Mouse (Mus musculus) midbrain, postnatal 0 days (tissue): ENCODE measurements around the gene Otp. TPM values are rescaled to one million over a fixed set of nuclear protein-coding genes. Genes with fewer than 3 reads are reported as not detected.

Experiments
- ATAC-seq: fragments of 200-750 bp; cut with Nextera tagmentation; 2 replicates; pipeline ENCODE4 v1.8.0; 2017; ENCODE audit warnings: moderate number of reproducible peaks, mild to moderate bottlenecking, moderate TSS enrichment, moderate library complexity; ENCODE audit not compliant: low FRiP score
- DNase-seq: peaks from one replicate; pipeline ENCODE4 v3.0.0-alpha.2; 2015; ENCODE audit warnings: low spot score
- H3K27ac ChIP-seq: fragments of 300-500 bp; sonication (generic); 2 replicates; pipeline ENCODE4 v1.5.1; 2014; ENCODE audit warnings: low read depth, mild to moderate bottlenecking, low read length, mixed read lengths
- H3K27me3 ChIP-seq: fragments of 300-500 bp; sonication (generic); 2 replicates; pipeline ENCODE4 v1.6.1; 2014; ENCODE audit warnings: low read length, control low read depth, mixed read lengths; ENCODE audit not compliant: insufficient read depth
- H3K36me3 ChIP-seq: fragments of 300-500 bp; sonication (generic); 2 replicates; pipeline ENCODE4 v1.6.1; 2014; ENCODE audit warnings: low read length, control low read depth, mixed read lengths; ENCODE audit not compliant: insufficient read depth
- H3K4me1 ChIP-seq: fragments of 300-500 bp; sonication (generic); 2 replicates; pipeline ENCODE4 v1.6.1; 2014; ENCODE audit warnings: mild to moderate bottlenecking, control low read depth, antibody characterized with exemption, low read length, mixed read lengths; ENCODE audit not compliant: insufficient read depth
- H3K4me2 ChIP-seq: fragments of 300-500 bp; sonication (generic); 2 replicates; pipeline ENCODE4 v1.6.1; 2014; ENCODE audit warnings: low read depth, mild to moderate bottlenecking, low read length, mixed read lengths; ENCODE audit not compliant: poor library complexity, severe bottlenecking
- H3K4me3 ChIP-seq: fragments of 300-500 bp; sonication (generic); 2 replicates; pipeline ENCODE4 v1.5.1; 2014; ENCODE audit warnings: low read depth, mild to moderate bottlenecking, low read length, moderate library complexity
- H3K9ac ChIP-seq: fragments of 300-500 bp; sonication (generic); replicated peaks from 2 replicates; pipeline ENCODE4 v1.6.1; 2014; ENCODE audit warnings: mild to moderate bottlenecking, low read length, moderate library complexity, mixed read lengths; ENCODE audit not compliant: poor library complexity, severe bottlenecking
- H3K9me3 ChIP-seq: fragments of 300-500 bp; sonication (generic); 2 replicates; pipeline ENCODE4 v1.6.1; 2016; ENCODE audit warnings: low read length, control low read depth
- CTCF ChIP-seq: IDR thresholded peaks from 2 replicates; pipeline ENCODE4 v1.5.1; 2016; ENCODE audit warnings: antibody characterized with exemption, mild to moderate bottlenecking
- WGBS: fragments of 180-500 bp; shearing (Covaris S2); extraction: QIAGEN DNeasy Blood & Tissue Kit; methylation state at CpG from one replicate; pipeline ENCODE4 v1.1.7; 2014; 5-methylcytosine and 5-hydroxymethylcytosine counted together
- polyA plus RNA-seq: library from polyadenylated mRNA; unstranded; fragments of >200 nt; fragmentation: Nextera tagmentation; extraction: Ambion mirVana; gene quantifications from 2 replicates; pipeline ENCODE4 v1.2.1, GENCODE M21; 2015
- total RNA-seq: library from RNA; depleted of rRNA; stranded (reverse); fragments of >200 nt; gene quantifications from 2 replicates; pipeline ENCODE4 v1.2.3, GENCODE M21; 2014

Gene Otp
- total and polyA plus RNA-seq, 2 experiments from 2014 or later = 3.3 to 4.5 TPM

GRCm38 (mm10) chr13:94876286-94877210 is 1.1 kb downstream of the Otp start:
- Histone ChIP-seq H3K4me3 (no peak overlapping the region; the same call in 1 of the 2 replicates), H3K36me3 (no peaks in the 10 kb centered on the region), H3K4me2 (no peak overlapping the region), H3K4me1 (no peaks in the 10 kb centered on the region), H3K9me3 (no peaks in the 10 kb centered on the region), H3K27ac (no peak overlapping the region), H3K9ac (no peak overlapping the region), H3K27me3 (peaks cover 59% of the 10 kb centered on the region)
- 2% methylated on average over 30 of the region's 30 CpGs for WGBS
- DNase-seq = no peak
- no peak for TF ChIP-seq CTCF
- ATAC-seq = no peak

- no peak overlapping the region for H3K4me2 ChIP-seq
- ATAC-seq (no peak), DNase-seq (no peak)
- H3K9ac ChIP-seq = no peak overlapping the region
- no peak overlapping the region for H3K27ac ChIP-seq
- H3K4me1 ChIP-seq = no peaks in the 10 kb centered on the region
- H3K36me3 ChIP-seq = no peaks in the 10 kb centered on the region
- H3K9me3 ChIP-seq = no peaks in the 10 kb centered on the region
- no peak for TF ChIP-seq CTCF
- H3K27me3 ChIP-seq = peaks cover 62% of the 10 kb centered on the region
- no peak overlapping the region; the same call in 1 of the 2 replicates for H3K4me3 ChIP-seq
- 1% methylated on average over 27 of the region's 27 CpGs for WGBS
Observed at GRCm38 (mm10) chr13:94877211-94877590, 1.8 kb downstream of the Otp start.

DNA sequence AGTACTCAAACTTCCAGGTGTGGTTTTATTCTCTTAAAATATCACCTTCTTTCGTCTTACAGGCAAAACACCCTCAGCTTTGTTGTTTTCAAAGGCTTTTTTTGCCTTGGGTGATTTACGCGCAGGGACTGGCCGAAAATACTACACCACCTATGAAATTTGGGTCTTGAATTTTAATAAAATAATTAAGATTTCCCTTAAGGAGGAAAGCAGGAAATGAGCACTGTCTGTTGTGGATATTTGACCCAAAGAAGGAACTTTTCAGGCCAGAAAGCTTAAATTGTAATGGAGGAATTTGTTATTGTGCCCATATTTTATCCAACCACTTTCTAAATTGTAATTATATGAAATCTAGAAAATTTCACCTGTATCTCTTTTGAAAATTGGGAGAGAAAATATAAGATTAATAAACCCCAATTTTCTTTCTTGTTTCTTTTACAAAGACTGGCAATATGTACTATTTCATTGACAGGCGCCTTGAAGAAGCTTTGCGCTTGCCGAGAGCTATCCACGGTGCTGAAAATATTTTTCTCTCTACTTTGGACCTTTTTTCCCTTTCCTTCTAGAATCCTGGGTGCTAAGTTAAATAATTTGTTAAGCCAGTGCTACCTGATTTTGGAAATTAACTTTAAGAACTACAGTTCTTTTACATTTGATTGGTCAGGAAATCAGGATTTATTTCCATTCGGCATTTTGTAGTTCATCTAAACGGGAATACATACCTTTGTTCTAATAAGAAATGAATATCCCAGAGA is 2.8 kb downstream of the Otp start:
- 11% methylated on average over 10 of the region's 10 CpGs for WGBS
- Histone ChIP-seq H3K9me3 (no peaks in the 10 kb centered on the region), H3K4me2 (no peak overlapping the region), H3K4me3 (no peak overlapping the region), H3K27me3 (peaks cover 67% of the 10 kb centered on the region), H3K36me3 (no peaks in the 10 kb centered on the region), H3K9ac (no peak overlapping the region), H3K27ac (no peak overlapping the region), H3K4me1 (peaks cover 3% of the 10 kb centered on the region; the same call in 1 of the 2 replicates)
- peak; percentile 43 for DNase-seq
- no peak for TF ChIP-seq CTCF
- ATAC-seq = no peak

DNA sequence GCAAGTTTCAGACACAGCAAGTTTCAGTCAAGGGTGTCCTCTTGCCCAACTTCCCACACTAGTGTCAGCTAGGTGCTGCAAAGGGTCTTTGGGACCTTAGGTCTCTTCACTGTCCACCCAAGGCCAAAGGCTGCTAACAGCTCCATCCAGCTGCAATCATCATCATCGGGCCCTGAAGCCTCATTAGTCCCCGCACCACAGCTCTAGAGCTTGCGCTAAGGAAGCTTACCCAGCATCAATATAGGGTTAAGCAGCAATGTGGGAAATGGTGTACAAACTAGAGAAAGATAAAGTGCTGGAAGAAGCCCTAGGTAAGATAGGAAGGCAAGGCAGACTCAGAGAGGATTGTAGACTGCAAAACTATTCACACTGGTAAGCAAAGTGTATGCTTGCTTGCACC is 5.8 kb downstream of the Otp start:
- H3K4me2 ChIP-seq = no peak overlapping the region
- H3K27me3 ChIP-seq = peaks cover 73% of the 10 kb centered on the region
- no peak overlapping the region for H3K27ac ChIP-seq
- H3K4me3 ChIP-seq = no peak overlapping the region
- WGBS = 0% methylated on average over 3 of the region's 3 CpGs
- peaks cover 3% of the 10 kb centered on the region; the same call in 1 of the 2 replicates for H3K4me1 ChIP-seq
- no peaks in the 10 kb centered on the region for H3K9me3 ChIP-seq
- H3K9ac ChIP-seq = no peak overlapping the region
- DNase-seq (no peak), ATAC-seq (no peak)
- no peaks in the 10 kb centered on the region for H3K36me3 ChIP-seq
- TF ChIP-seq CTCF = no peak

DNA sequence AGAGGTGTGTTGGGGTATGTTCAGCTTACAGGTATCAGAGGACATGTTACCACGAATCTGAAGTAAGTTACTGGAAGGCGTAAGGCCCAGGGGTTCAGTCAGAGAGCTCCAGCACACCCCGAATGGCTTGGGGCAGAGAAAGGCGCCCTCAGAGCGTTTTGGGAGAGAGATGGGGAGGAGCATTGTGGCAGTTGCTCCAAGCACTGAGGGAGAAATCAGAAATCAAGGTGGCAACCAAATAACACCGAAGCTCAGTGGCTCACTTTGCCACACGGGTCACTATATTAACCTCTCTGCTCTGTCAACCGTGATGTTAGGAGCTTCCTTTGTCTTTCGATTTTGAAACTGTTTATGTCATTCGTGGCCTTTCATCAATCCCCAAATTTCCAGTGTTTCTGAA is 6.8 kb downstream of the Otp start:
- H3K36me3 ChIP-seq = no peaks in the 10 kb centered on the region
- H3K4me2 ChIP-seq = no peak overlapping the region
- H3K4me3 ChIP-seq = no peak overlapping the region
- DNase-seq = no peak
- WGBS = 1% methylated on average over 10 of the region's 10 CpGs
- no peak overlapping the region for H3K27ac ChIP-seq
- H3K27me3 ChIP-seq = peaks cover 68% of the 10 kb centered on the region
- peaks cover 3% of the 10 kb centered on the region; the same call in 1 of the 2 replicates for H3K4me1 ChIP-seq
- TF ChIP-seq CTCF = no peak
- no peak for ATAC-seq
- H3K9ac ChIP-seq = no peak overlapping the region
- H3K9me3 ChIP-seq = no peaks in the 10 kb centered on the region
